Mouse (Mus musculus) telencephalon, adult 2 months (tissue): ENCODE results near the gene Slamf1.
"Not testable (repeated sequence)": the region's sequence is repeated elsewhere in the genome, so short reads cannot be mapped to it uniquely, and the experiment has no call there.

Experiments
- DNase-seq: peaks from one replicate; pipeline ENCODE4 v3.0.0-alpha.2; 2011; ENCODE audit warnings: low read depth, low spot score

Gene Slamf1

DNA sequence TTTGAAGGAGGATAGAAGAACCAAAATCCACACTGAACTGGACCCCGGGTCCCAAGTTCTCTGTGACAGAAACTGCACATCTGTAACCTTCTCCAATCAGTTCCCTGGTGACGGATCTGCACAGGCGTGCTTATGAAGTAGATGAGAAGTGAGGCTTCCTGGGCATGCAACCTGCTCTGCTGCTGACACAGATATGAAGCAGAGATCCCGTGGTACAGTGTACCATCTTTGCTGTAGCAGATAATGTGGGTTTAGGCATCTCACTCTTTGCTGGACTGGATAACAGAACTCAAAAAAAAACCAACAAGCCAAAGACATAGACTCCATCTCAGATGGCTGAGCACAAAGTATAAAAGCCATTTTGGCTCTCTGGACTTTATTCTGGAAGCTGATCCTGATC, 32.7 kb downstream of the Slamf1 start:
- no peak for DNase-seq

DNA sequence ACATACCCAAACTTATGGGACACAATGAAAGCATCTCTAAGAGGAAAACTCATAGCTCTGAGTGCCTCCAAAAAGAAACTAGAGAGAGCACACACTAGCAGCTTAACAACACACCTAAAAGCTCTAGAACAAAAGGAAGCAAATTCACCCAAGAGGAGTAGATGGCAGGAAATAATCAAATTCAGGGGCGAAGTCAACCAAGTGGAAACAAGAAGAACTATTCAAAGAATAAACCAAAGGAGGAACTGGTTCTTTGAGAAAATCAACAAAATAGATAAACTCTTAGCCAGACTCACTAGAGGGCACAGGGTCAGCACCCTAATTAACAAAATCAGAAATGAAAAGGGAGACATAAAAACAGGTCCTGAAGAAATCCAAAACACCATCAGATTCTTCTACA, 44.1 kb downstream of the Slamf1 start:
- DNase-seq = not testable (repeated sequence)

DNA sequence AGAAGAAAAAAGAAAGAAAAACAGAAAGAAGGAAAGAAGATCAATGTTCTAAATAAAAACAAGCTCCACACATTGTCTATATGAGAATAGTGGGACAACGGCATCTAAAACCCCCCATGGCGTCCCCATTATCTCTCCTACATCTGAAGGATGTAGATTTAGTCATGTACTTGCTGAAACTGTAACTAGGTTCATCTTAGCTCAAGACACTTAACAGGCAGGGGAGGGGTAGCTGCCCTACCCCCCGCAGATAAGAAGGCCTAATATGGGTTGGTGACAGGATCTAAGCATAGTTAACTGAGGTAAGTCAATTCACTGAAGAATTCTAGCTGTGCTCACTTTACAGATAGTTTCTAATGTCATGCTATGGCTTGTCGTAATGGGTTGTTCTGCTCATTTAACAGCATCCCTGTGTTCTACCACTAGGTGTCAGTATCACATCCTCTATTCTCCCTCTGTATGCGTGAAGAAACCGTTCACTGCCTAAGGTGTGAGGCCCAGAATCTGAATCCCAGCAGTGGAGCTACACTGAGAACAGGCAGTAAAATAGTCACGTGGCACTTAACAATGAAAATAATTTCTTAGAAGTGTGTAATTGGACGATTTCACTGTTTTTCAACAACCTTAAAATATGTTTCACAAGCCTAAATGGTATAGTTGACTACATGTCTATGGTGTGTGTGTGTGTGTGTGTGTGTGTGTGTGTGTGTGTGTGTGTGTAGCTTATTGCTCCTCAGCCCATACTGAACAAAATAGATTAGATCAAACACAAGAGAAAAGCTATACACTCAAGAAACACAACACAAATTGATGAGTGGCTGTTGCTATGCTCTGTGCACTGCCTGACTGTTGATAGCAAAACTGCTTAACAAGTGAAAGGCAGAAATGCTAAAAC, 48.9 kb downstream of the Slamf1 start:
- DNase-seq = no peak

DNA sequence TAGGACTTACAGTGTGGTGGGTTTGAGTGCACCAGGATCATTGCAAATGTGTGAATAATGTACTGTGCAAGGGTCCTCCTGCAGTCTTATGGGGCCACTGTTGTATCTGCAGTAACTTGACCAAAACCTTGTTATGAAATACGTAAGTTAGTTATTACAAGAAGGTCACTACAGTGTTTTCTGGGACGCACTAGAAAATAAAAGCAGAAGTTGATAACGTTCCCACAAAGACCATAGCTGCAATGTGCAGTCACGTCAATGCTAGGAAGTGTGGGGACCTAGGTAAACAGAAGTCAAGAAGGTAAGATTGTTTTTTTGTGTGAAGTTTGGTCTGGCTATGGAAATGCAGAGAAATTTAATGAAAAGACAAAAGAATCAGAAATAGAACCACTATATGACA, 50.1 kb downstream of the Slamf1 start:
- DNase-seq = no peak

DNA sequence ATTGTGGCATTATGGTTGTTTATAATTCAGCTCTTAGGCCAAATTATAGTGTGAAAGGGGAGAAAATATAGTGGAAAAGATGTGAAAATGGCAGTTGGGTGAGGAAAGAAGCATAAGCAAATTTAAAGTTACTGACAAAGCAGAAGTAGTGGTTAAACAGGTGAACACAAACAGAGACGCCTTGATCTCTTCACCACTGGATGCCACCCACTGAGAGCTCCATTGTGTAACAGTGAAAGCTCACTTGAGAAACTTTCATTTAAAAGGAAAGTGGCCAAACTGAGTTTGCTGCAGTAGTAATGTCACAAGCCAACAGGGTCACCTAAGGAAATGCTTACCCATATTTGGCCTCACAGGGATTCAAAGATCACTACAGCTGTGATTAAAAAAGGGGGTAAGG, 54.4 kb downstream of the Slamf1 start:
- DNase-seq = no peak

DNA sequence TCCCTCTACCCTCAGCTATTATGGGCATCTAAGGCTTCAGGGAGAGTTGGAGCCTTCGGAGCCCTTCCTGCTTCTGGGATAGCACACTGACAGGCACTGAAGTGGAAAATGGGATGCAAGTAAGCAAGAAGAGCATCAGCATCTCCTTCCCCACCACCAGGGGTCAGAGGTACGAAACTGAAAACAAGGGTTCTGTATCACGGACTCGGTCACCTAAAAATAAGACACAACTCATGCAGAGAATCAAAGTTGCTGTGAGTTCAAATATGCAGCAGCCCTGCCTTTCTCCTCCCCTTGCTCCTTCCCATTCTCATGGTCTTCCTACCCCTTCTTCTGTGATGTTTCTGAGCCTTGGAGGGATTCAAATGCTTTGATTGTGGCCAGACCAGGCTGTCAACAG, 58.5 kb downstream of the Slamf1 start:
- DNase-seq = no peak

DNA sequence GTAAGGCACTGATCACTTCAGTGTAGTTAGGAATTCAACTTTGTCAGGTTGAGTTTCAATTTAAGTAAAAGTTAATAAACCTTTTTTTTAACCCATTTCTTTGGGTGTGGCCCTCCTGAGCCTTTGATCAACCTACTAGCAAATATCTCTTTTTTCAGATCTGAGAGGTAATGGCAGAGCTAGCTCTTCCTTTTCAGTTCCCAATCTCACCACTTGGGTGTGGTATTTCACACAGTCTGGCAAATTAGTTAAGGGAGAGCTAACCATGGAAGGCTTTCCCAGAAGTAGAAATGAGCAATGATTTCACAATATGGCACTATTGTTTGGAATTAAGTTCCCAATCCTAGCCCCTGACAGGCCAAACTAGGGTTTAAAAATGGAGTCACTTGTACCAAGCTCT, 59.2 kb downstream of the Slamf1 start:
- DNase-seq = no peak

DNA sequence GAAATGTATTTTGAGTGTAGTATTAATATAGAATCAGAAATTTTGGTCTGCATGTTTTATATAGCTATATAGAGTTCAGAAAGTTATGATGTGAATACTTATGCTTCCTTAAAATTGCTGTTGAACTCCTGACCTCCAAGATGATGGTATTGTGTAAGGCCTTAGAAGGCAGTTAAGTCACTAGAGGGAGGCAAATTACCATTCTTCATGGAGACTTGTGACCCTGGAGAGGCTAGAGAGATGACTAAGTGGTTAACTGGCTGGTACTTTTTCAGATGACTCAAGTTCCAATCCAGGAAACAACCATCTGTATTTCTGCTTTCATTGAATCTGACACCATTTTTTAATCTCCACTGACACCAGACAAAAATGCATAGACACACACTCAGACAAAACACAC, 60.7 kb downstream of the Slamf1 start:
- DNase-seq = no peak

DNA sequence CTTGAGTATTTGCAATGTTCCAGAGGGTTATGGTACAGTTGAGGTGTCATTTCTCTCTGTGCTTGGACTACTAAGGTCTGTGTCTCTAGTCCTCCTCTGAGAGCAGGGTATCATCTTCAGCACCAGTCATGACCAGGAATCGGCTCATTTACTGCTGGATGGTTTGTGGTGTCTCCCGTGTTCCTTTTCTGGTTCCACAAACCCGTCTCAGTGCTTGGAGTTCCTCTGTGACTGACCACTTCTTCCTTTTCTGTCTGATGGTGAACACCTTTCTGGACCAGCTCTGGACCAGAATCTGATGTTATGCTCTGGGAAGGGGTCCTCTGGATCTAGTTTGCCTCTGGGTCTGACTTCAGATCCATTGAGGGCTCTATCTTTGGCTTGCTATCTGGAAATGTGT, 72.6 kb downstream of the Slamf1 start, which contains the start of gene Cd84:
Gene Cd84 (plus strand): TSS at position 210 of the 400 bp plus-strand sequence.
- DNase-seq = no peak

DNA sequence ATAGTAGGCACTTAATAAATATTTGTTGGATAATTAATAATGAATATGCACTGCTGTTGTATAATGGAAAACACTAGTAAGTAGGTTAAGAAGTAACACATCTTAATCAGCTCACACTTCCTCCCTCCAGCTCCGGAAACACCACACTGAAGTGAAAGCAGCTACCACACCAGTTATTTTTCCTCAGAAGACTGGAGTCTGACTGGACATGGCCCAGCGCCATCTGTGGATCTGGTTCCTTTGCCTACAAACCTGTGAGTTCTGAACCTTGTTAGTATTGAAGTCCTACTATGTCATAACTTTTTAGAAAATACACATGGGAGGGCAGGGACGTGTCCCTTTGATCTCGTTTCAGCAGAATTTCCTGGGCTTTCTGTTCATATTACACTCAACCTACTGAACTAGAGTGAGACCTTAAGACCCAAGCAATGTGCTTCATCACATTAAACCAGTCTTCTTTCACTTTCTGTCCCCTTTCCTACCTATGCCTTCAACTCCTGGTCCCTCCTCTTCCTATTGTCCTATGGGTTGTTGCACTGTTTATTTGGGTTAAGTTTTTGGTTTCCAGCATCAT, 73.6 kb downstream of the Slamf1 start:
- no peak for DNase-seq

DNA sequence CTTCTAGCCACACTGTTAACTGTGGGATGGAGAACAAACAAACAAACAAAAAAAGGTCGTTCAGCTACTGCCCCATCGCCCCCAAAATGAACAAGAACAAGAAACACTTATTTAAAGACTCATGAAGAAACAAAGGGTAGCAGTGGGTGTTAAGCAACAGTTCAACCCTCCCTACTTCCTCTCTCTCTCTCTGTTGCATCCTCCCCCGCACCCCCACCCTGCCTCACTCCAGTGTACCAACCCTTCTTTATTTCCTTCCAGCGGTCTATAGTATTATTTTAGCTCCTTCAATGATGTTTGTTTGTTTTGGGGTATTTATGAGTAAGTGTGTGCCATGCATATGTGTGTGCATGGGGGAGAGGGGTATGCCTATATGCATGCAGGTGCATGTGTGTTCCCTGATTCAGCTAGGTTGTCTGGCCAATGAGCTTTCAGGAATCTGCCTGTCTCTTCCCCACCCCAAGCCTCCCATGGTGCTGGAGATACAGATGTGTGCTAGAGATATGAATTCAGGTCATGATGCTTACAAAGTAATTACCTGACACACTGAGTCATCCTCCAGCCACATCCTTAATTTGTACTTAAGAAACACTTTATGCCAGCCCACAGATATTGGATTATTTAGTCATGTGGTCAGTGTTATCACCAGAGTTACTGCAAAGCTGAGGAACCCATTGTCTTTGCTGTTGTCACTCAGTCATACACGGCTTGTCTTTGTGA, 78.3 kb downstream of the Slamf1 start:
- no peak for DNase-seq

DNA sequence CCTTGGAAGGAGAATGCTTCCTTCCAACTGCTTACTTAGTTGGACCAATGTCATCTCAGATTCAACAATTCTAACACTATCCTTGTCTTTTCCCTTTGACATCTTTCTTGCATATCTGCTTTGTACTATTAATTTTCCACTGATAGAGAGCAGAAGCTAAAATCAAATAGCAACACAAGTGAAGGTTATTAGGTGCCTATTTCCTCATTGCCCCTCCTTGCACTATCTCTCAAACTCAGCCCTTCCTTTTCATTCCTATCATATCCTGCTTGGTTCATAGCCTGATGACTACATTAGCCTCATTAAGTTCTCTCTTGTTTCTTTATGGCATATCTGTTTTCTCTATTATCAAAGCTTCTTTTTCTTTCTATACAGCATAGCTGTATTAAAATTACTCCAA, 81.3 kb downstream of the Slamf1 start:
- no peak for DNase-seq

DNA sequence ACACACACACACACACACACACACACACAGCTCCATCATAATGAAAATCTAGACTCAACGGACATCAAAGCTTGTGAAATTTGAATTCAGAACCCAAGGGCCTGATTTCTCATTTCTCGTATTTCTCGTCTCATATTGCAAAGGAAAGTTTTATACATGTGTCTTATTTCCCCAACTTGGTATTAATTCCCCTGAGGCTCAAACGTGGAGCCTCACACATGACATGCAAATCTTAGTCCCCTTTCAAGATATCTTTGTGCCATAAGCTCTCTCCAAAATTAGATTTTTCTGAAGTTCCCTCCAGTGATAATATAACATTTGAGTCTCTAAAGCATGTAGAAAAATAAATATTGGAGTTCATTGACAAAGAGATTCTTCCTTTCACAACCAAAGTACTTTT, 81.8 kb downstream of the Slamf1 start:
- DNase-seq = no peak

DNA sequence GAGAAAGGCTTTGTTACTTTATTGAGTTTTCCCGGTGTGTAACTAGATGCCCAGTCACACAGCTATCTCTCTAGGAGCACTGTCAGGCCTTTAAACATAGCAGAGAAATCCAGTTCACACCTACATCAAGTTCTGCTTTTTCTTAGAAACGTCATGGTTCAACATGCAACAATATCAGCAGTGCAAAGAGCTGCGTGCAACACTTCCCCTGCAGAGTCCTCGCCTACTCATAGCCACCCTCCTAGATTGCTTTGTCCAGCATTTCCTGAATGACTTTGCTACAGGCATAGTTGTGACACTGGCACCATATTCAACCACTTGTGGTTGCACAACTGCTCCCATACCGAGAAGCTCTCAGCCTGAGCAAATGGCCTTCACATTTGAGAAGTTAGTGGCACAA, 82.5 kb downstream of the Slamf1 start:
- no peak for DNase-seq
